Mouse (Mus musculus): ENCODE data around the gene Mlst8.
"Not testable (repeated sequence)": the region's sequence is repeated elsewhere in the genome, so short reads cannot be mapped to it uniquely, and the experiment has no call there.

Gene Mlst8

GRCm38 (mm10) chr17:24429201-24429983, 49.5 kb downstream of the Mlst8 start:
- in situ Hi-C loops (cut with MboI; ENCODE audit: unreplicated experiment in 2 of 2): no loop called here

- in situ Hi-C loops (cut with MboI; ENCODE audit: unreplicated experiment in 2 of 2): no loop called here
These were observed 51.7 kb downstream of the Mlst8 start for GRCm38 (mm10) chr17:24427170-24427557.

- in situ Hi-C loops (cut with MboI; ENCODE audit: unreplicated experiment in 2 of 2): no loop called here
These were observed 52.3 kb downstream of the Mlst8 start, which contains the start of gene Eci1 for GRCm38 (mm10) chr17:24426471-24427169. Eci1 (plus strand) TSS chr17:24426641.

GRCm38 (mm10) chr17:24425905-24426304, 53.0 kb downstream of the Mlst8 start:
- in situ Hi-C loops (cut with MboI; ENCODE audit: unreplicated experiment in 2 of 2): no loop called here

GRCm38 (mm10) chr17:24425326-24425725, 53.6 kb downstream of the Mlst8 start:
- in situ Hi-C loops (cut with MboI; ENCODE audit: unreplicated experiment in 2 of 2): not testable (repeated sequence)

- in situ Hi-C loops (cut with MboI; ENCODE audit: unreplicated experiment in 2 of 2): no loop called here
These were observed 54.4 kb downstream of the Mlst8 start for GRCm38 (mm10) chr17:24424489-24424888.
